Mouse (Mus musculus) erythroid progenitor cell, adult 5-6 weeks (primary cell): ENCODE measurements around the gene Mcu. TPM values are rescaled to one million over a fixed set of nuclear protein-coding genes. Genes with fewer than 3 reads are reported as not detected.

Experiments used
- ATAC-seq: replicated peaks from 2 replicates; pipeline ENCODE4 v1.8.0; 2016; ENCODE audit warnings: moderate number of reproducible peaks, mild to moderate bottlenecking, moderate TSS enrichment, inconsistent platforms; ENCODE audit not compliant: poor library complexity, low FRiP score, severe bottlenecking
- total RNA-seq, 2 experiments: library from RNA; stranded (forward) in 1 of 2; stranded (reverse) in 1 of 2; fragments of 150-400 nt in 1 of 2; fragments of 186-747, 209-891 nt in 1 of 2; gene quantifications; 2 replicates each; pipeline versions ENCODE4 v1.2.3 to v1.2.4; 2015 to 2017; ENCODE audit warnings: low replicate concordance in 2 of 2

Gene Mcu
- total RNA-seq, 2 experiments from 2014 or later = 14.7 to 14.8 TPM

- ATAC-seq = no peak
Measured at GRCm38 (mm10) chr10:59571964-59572363, 44.5 kb downstream of the Mcu start.

DNA sequence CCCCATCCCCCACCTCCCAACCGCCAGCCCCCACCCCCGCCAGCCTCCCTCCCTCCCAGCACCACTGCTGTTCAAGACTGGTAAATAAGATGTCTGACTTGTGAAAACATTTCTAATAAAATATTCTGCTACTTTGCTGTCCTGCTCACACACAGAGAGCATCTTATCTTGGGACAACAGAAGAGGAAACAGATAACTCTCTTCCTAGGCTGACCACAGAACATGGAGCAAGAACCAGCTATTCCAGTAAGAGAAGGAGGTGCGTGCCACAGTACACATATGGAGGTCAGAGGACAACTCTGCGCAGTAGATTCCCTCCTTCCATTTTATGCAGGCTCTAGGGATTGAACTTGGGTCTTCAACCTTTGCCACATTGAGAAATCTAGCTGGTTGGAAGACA, 45.2 kb downstream of the Mcu start:
- 0 out of 2 replicates have a peak, but pooled peaks have one; percentile 30 for ATAC-seq

GRCm38 (mm10) chr10:59570780-59571179, 45.7 kb downstream of the Mcu start:
- ATAC-seq = 0 out of 2 replicates have a peak, but pooled peaks have one; percentile 62

- ATAC-seq = no peak
Measured at GRCm38 (mm10) chr10:59570360-59570759, 46.1 kb downstream of the Mcu start.

DNA sequence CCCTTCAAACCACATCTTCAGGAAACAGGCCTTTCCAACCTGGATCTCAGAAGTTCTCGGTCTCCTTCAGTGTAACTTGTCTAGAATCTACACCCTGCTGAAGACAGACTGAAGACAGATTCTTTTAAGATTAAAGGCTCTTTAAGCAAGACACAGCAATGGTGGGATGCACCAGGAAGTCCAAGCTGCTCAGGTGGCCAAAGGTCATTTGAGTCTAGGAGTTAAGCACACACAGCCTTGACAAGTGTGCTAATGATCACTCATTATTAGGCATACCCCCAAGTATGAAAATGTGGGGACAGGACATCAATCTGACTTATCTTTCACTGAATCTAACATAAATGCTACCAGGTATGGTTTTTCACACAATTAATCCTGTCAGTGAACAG, 47.0 kb downstream of the Mcu start:
- no peak for ATAC-seq

DNA sequence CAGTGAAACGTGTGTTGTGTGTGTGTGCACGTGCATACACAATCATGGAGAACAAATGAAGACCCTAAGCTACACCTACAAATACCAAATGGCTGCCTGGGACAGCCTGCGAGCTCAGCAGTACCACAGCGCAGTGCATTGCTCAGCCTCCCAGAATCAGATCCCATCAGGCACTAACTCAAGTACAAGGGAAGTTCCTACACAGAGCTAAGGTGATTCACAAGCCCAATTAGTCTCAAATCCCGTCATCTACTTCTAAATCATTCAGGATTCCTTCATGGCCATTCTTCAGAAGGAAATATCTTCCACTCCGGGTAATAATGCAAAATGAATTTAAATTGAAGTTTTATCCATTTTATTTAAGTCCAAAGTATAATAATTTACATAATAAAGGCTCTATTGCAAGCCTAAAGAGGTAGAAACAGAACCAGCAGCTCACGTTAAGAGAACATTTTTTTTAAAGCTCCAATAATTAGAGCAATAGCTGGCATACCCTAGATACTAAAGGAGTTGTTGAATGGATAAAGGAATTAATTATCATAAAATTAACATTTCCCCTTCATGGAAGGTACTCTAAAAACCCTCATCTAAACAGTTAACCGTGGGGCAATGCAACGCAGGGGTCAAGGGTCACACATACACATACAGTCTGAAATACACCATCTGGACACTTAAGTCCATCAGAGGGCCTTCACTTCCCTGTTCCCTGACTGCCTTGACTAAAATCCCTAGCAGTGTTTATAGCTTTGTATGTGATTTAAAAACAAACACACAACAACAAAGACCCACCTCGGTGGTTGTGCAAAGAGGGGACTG, 47.6 kb downstream of the Mcu start:
- ATAC-seq = no peak

DNA sequence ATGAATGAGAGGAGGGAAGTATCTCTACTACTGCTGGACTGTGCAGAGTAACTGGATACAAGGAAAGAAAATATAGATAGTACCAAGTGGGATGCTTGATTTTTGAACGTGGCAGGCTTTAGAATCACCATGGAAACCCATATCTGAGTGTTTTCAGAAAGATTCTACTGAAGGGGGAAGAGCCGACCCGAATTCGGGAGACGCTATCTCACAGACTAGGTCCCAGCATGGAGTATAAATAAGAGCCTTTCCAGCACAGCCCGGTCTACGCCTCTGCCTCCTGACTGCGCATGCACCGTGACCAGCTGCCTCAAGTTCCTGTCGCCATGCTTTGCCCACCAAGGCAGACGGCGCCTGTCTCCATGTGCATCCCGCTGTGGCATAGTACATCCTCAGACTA, 49.5 kb downstream of the Mcu start:
- no peak for ATAC-seq

DNA sequence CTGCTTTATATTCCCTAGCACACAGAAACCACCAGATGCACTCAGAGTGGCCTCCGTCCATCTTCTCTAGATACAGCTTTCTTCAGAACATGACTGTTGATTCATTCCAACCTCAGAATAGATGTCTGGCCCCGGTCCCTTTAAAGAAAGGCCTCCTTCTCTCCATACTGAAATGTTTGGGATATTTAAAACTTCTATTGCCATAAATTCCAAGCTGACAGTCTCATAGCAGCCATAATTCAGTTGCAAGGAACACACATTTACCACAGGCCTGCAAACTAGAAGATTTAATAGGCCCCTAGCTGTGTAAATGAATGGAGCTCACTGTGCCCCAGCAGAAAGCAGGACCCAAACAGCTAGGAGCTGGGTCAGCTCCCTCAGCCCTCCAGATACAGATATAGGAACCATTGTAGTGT, 50.5 kb downstream of the Mcu start:
- ATAC-seq = no peak

DNA sequence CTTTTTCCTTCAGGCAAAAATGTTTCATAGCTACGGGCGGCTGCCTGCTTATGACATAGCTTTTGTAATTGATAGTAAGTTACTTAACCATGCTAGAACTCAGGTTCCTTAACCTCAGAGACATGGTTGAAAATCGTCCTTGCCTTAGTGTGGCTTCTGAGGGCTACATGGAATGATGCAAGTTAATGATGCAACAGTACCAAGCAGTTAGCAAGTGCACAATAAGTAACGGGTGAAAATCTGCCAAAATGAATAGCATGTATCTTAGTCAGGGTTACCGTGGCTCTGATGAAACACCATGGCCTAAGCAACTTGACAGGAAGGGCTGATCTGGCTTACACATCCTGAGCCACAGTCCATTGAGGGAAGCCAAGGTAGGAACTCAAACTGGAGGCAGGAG, 51.9 kb downstream of the Mcu start:
- no peak for ATAC-seq

DNA sequence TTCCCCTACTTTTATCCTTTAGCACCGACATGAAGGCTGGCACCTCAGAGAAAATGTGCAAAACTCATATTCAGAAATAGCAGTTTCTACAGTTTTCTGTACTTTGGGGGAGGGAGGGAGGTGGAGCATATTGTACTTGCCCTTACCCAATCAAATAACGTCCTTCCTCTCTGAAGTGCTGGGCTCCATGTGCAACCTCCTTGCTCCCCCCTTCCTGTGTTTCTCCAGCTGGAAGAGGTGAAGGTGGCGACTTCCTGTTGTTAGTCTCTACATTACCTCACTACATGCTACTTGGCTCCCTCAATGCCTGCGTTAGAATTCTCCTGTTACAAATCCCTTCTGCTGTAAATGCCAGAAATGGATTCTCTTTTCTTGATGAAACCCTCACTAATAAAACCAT, 54.0 kb downstream of the Mcu start:
- no peak for ATAC-seq

DNA sequence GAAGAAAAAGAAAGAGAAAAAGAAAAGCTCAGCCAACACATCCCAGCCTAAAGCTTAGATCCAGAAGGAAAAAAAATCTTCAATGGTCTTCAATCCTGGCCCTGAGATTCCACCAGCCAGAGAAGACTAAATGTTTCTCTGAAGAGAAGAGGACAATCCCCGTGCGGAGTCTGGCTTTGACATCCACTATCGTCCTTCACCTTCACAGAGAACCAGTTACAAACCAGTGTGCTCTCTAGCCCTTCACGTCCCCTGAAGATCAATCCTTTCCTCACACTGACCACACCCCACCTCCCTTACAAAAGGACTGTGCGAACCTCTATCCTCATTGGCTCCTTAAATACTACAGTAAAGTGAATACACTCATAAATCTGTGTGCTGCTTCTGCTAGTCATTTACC, 56.4 kb downstream of the Mcu start:
- ATAC-seq = no peak

DNA sequence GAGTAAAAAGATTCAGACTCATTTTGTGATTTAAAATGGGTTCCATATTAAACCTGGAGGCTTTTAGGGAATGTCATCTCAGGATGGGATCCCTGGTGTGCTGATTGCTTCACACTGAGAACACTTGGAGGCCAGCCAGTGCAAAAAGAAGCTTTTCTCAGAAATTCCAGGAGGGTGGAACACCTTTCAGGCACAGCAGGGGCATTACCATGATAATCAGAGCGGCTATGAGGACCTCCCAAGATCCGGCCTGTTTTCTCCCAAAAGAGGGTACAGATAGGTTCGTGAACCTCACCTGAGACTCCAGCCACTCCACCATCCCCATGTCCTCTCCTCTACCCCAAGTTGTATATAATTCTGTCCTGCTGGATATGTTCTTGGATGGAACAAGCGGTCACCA, 57.9 kb downstream of the Mcu start:
- ATAC-seq = no peak

- ATAC-seq = no peak
Measured at GRCm38 (mm10) chr10:59558164-59558563, 58.3 kb downstream of the Mcu start.

- ATAC-seq = no peak
Measured at GRCm38 (mm10) chr10:59556541-59556940, 60.0 kb downstream of the Mcu start.

DNA sequence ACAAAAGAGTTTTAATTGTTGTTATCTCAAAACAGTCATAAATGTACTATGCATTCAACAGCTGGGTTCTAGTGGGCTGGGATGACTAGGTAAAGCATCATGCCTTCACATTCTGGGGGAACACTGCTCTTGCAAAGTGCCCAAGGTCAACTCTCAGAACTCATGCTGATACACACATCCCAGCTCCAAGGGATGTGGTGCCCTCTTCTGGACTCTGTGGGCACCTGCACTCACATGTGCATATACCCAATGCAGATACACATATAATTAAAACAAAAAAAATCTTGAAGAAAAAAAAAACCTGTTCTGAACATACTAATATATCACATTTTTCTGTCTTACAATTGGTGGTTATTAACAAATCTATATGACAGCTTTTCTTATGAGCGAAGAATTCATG, 62.2 kb downstream of the Mcu start:
- no peak for ATAC-seq

DNA sequence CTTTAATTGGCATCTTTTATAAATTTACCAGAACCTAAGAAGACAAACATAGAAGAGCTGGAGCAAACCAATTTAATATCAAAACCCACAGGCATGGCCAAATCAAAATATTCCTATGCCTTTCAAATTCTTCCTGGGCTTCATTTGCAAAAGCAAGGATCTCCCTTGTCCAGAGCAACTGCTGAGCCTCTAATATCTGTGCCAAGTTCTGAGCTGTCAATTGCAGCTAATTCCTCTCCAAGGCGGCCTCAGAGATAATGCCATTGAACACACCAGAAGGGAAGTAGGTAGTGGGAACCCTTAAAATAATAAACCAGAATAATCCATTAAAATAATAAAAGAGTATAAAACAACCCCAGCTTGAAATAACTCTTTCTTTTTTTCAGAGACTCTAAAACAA, 64.0 kb downstream of the Mcu start:
- ATAC-seq = no peak

DNA sequence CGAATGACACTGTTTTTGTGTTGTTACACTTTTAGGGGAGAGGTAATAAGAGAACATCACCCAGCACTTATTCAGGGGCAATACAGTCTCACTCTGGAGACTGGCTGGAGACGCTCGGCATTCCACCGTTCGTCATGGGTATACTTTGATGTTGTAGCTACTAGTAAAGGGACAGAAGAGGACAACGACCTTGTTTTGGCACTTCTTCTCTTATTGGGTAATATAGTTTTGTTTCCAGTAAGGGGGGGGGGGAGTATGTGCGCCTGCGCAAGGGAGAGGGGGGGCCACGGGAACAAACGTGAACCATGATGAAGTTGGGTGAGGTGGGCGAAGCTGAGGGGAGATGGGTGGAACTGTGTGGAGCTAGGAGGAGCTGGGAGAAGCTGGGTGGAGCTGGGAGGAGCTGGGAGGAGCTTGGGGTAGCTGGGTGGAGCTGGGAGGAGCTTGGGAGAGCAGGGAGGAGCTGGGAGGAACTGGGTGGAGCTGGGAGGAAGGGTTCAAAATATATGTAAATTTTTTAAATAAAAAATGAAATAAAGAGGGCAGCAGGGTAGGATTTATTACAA, 67.6 kb downstream of the Mcu start:
- ATAC-seq = peak; percentile 92

DNA sequence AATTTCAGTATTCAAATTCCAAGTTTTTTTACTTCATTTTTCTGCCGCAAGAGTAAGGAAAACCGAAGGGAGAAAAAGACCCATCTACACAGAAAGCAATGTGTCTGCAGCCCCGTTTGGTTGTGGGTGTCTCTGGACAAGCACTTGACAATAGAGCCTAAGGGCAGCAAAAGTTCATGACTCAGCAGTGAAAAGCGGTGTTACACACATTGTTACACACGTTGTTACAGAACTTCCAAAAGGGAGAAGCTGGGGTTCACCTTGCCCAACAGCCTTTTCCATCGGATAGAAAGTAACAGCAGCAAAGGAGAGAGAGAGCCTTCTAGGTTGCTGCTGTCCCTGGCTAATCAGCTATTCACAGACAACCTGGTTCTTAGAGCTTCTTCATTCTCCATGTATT, 68.3 kb downstream of the Mcu start:
- ATAC-seq = no peak

DNA sequence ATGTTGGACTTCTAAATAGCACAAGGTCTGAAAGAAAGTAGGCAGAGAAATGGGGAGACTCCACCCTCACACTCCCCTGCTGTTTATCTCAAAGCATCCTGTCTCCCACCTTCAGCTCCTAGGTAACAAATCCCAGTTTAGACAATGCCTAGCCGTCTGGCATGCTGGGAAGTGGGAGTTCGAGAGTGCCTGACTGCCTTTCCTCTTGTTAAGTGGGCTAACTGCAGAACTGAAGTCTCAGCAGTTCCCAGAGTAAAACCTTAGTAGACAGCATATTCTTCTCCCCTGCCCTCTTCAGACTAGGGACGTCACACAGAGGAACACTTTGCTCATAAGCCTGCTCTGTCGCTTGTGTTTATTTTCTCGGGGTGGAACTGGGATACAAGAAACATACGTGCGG, 69.1 kb downstream of the Mcu start:
- no peak for ATAC-seq

GRCm38 (mm10) chr10:59545169-59545568, 71.3 kb downstream of the Mcu start:
- no peak for ATAC-seq

GRCm38 (mm10) chr10:59543351-59543750, 73.1 kb downstream of the Mcu start:
- ATAC-seq = no peak

DNA sequence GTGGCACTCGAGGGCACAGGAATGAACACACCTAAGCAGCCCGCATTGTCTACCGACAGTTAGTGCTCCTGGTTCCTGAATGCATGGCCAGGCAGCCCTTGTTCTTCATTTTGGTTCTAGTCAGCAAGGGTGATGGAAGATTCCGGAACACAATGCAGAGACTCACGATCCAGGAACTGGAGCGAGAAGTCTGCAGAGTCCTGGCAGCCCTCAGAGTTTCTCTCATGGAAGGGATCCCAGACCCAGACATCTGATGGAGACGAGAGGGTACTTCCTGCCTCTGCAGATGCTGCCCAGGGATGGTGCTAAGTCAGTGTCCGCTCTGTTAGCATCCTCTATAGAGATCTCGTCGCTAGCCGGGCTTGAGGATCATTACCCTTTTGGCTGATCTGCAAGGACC, 75.0 kb downstream of the Mcu start:
- no peak for ATAC-seq
